Mouse (Mus musculus): ENCODE measurements around the gene Psmd4. TPM values are rescaled to one million over a fixed set of nuclear protein-coding genes. Genes with fewer than 3 reads are reported as not detected.

The Psmd4 gene
- total and polyA plus RNA-seq, 2 experiments from 2014 or later, result 210 to 272 TPM

DNA sequence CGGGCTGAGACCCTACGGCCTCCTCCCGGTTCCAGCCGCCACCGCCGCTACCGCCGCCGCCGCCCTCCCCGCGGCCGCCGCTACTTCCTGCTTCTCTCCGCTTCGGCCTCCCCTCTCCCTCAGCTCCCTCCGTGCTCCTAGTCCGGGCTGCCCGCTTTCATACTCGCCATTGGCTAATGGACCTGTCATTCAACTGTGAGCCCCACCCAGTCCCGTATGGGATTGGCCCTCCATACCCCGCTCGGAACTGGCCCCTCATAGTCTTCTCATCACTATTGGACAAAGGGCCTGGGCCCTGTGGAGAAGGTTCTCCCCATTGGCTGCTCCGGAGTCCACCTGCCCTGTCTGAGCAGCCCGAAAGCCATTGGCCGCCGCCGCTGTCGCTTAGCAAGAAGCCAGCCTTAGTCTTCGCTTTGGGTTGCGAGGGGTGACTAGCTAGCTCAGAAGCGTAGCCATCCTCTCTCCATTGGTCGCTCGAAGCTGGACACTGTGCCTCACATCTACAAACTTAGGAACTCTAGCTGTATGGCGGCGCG is 27.0 kb downstream of the Psmd4 start, which contains the start of gene Zfp687:
Gene Zfp687, minus strand, starts transcription at position 112 of the 536 bp plus-strand sequence.
- peaks cover 7% of the 10 kb centered on the region for H3K4me1 ChIP-seq (ENCODE audit: insufficient read depth, low read length)
- H3K27ac ChIP-seq, result peak within 1 kb of the TSS; percentile 95
- peaks cover 18% of the 10 kb centered on the region for H3K36me3 ChIP-seq (ENCODE audit: insufficient read depth, low read length)
- WGBS, result under 1% methylated on average over 31 of the region's 37 CpGs
- peak within 1 kb of the TSS; percentile 95 for H3K4me2 ChIP-seq (ENCODE audit: low read depth, low read length)
- peak; percentile 99 for DNase-seq (ENCODE audit: low spot score)
- no peaks in the 10 kb centered on the region for H3K27me3 ChIP-seq (ENCODE audit: insufficient read depth, low read length)
- TF ChIP-seq CTCF (IDR thresholded peaks at IDR 0.05; ENCODE audit: low read depth), result no peak
- H3K4me3 ChIP-seq (ENCODE audit: low read length), result peak within 1 kb of the TSS; percentile 83
- H3K9me3 ChIP-seq (ENCODE audit: low read length), result no peaks in the 10 kb centered on the region
- ATAC-seq, result peak; percentile 98
- peak within 1 kb of the TSS; percentile 81 for H3K9ac ChIP-seq (replicated peaks; ENCODE audit: low read length)

DNA sequence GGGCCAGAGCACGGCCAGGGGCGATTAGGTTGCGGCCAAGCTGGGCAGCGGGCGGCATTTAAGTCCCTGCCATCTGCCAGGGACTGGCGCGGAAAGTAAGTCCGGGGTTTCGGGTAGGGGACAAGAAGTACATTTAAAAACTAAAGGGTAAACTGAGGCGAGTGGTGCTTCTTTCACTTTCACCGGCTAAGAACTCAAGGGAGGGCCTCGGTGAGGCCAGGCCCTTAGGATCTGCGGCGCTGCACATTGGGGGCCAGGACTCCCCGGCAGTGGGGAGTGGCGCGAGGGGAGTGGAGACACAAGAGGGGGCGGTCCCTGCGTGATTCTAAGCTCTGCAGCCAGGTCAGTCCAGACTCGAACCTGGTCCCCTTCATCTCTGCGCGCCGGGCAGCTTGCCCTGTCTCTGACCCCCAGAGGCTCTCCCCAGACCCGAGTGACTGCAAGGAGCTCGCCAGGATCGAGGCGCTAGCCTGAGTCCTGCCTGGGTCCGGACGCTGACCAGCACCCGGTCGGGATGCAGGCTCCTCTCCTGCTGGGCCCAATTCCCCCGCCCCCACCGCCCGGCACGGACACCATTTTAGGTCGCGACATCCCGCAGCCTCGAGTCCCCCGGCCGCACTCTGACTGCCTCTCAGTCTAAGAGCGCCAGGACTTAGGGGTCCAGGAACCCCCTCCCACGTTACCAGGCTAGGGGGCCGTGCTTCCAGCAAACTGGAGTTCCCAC is 27.8 kb downstream of the Psmd4 start:
- no peak for TF ChIP-seq CTCF (IDR thresholded peaks at IDR 0.05; ENCODE audit: low read depth)
- Histone ChIP-seq H3K4me3 (ENCODE audit: low read length) (peak overlapping the region; percentile 83), H3K4me2 (ENCODE audit: low read depth, low read length) (peak overlapping the region; percentile 95), H3K27me3 (ENCODE audit: insufficient read depth, low read length) (no peaks in the 10 kb centered on the region), H3K27ac (peak overlapping the region; percentile 95), H3K36me3 (ENCODE audit: insufficient read depth, low read length) (peaks cover 22% of the 10 kb centered on the region), H3K9me3 (ENCODE audit: low read length) (no peaks in the 10 kb centered on the region), H3K9ac (replicated peaks; ENCODE audit: low read length) (peak overlapping the region; percentile 81), H3K4me1 (ENCODE audit: insufficient read depth, low read length) (peaks cover 7% of the 10 kb centered on the region)
- DNase-seq (ENCODE audit: low spot score) (peak; percentile 46), ATAC-seq (peak; percentile 0)
- WGBS, result under 1% methylated on average over 41 of the region's 44 CpGs

DNA sequence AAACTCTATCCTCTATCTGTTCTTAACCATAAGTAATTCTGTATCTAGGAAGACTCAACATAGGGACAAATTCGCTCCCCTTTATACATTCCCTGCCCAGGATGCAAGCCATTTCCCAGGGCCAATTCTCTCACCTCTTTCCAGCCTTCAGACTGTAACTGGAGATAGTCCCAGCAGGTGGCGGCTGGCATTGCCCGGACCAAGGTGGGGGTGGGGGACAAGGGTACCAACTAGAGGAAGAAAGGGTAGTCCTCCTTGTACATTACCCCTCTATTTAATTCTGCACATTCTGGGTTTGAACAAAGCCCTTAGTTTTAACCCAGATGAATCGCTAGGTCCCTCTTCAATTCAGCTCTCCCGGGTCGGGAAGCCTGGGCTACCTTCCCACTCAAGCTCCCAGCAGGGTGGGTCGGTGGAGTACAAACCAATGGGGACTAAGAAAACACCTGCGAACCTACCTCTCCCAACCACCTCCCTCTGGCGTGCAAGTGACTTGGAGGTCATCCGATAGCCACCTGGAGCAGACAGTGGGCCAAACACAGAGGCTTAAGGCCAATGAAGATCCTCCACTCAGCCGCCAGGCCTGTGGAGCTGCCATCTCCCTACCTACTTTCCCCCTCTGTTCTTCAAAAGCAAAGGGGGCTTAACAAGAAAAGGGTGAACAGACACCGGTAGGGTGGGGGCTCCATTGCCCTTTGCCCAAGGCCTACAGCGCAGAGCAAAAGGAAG is 28.6 kb downstream of the Psmd4 start:
- DNase-seq (ENCODE audit: low spot score), result no peak
- H3K4me2 ChIP-seq (ENCODE audit: low read depth, low read length), result peak overlapping the region; percentile 95
- 13% methylated on average over 13 of the region's 13 CpGs for WGBS
- H3K9ac ChIP-seq (replicated peaks; ENCODE audit: low read length), result peak overlapping the region; percentile 81
- peak overlapping the region; percentile 83 for H3K4me3 ChIP-seq (ENCODE audit: low read length)
- no peaks in the 10 kb centered on the region for H3K9me3 ChIP-seq (ENCODE audit: low read length)
- H3K27ac ChIP-seq, result peak overlapping the region; percentile 95
- TF ChIP-seq CTCF (IDR thresholded peaks at IDR 0.05; ENCODE audit: low read depth), result 0 out of 2 replicates have a peak, but pooled peaks have one; percentile 24
- H3K4me1 ChIP-seq (ENCODE audit: insufficient read depth, low read length), result peaks cover 7% of the 10 kb centered on the region
- no peak for ATAC-seq
- no peaks in the 10 kb centered on the region for H3K27me3 ChIP-seq (ENCODE audit: insufficient read depth, low read length)
- H3K36me3 ChIP-seq (ENCODE audit: insufficient read depth, low read length), result peaks cover 27% of the 10 kb centered on the region

DNA sequence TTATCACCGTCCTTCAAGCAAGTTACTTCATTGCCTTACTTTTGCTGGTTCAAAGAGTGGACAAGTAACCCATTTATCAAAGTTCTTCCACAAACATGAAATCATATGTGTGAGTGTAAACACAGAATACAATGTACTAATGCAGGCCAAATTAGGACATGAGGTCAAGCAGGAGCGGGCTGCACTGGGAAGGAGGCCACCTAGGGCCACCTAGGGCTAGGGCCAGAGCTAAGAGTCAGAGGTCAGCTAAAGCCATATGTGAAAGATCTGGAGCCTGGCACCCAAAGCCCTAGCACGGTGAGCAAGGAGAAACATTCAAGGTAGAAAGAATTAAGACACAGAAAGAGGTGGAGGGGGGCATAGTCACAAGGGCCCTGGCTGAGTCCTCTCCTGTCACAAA is 29.4 kb downstream of the Psmd4 start:
- 85% methylated on average over 3 of the region's 3 CpGs for WGBS
- ATAC-seq (no peak), DNase-seq (ENCODE audit: low spot score) (no peak)
- Histone ChIP-seq H3K9ac (replicated peaks; ENCODE audit: low read length) (no peak overlapping the region), H3K36me3 (ENCODE audit: insufficient read depth, low read length) (peaks cover 33% of the 10 kb centered on the region), H3K27me3 (ENCODE audit: insufficient read depth, low read length) (no peaks in the 10 kb centered on the region), H3K4me3 (ENCODE audit: low read length) (no peak overlapping the region), H3K27ac (no peak overlapping the region), H3K9me3 (ENCODE audit: low read length) (no peaks in the 10 kb centered on the region), H3K4me2 (ENCODE audit: low read depth, low read length) (peak overlapping the region; percentile 95; the same call in 1 of the 2 replicates), H3K4me1 (ENCODE audit: insufficient read depth, low read length) (peaks cover 7% of the 10 kb centered on the region)
- no peak for TF ChIP-seq CTCF (IDR thresholded peaks at IDR 0.05; ENCODE audit: low read depth)

DNA sequence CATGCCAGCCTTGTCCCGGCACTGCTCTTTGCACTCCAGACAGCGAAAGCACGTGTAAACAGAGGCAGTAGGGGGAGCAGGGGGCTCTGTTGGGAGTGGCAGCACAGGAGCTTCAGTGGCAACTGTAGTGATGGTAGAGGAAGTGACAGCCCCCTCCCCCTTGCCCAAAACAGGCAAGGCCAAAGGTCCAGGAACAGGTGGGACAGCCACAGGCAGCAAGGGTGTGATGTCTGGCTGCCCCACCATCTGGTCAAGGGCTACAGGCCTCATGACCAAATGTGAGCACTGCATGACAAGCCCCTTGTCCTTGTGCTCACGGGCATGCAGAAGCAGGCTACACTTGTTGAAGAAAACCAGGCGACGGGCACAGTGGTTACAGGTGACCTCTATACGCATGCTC is 32.0 kb downstream of the Psmd4 start:
- ATAC-seq (no peak), DNase-seq (ENCODE audit: low spot score) (no peak)
- Histone ChIP-seq H3K36me3 (ENCODE audit: insufficient read depth, low read length) (peaks cover 58% of the 10 kb centered on the region), H3K4me3 (ENCODE audit: low read length) (no peak overlapping the region), H3K4me2 (ENCODE audit: low read depth, low read length) (no peak overlapping the region), H3K27ac (no peak overlapping the region), H3K27me3 (ENCODE audit: insufficient read depth, low read length) (no peaks in the 10 kb centered on the region), H3K9ac (replicated peaks; ENCODE audit: low read length) (no peak overlapping the region), H3K4me1 (ENCODE audit: insufficient read depth, low read length) (peaks cover 7% of the 10 kb centered on the region), H3K9me3 (ENCODE audit: low read length) (no peaks in the 10 kb centered on the region)
- 82% methylated on average over 7 of the region's 7 CpGs for WGBS
- TF ChIP-seq CTCF (IDR thresholded peaks at IDR 0.05; ENCODE audit: low read depth), result no peak

DNA sequence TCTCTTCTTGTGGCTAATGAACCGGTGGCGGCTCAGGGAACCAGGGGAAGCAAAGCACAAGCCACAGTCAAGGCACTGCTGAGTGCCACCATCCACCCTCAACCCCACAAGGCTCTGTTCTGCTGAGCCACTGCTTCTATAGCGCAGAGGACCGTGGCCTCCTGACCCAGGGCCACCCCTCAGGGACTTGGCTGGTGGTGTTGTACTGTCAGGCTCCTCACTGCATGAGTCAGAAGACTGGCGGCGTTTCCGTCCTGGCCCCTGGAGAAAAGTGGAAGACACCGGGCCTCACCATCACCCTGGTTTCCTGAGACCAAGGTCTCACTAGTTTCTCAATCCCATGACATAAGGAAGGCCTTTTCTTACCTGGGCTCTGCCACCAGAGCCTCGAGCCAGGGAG is 34.7 kb downstream of the Psmd4 start:
- Histone ChIP-seq H3K9me3 (ENCODE audit: low read length) (no peaks in the 10 kb centered on the region), H3K9ac (replicated peaks; ENCODE audit: low read length) (no peak overlapping the region), H3K27ac (0 out of 2 replicates have a peak overlapping the region, but pooled peaks have one; percentile 20), H3K36me3 (ENCODE audit: insufficient read depth, low read length) (peaks cover 75% of the 10 kb centered on the region), H3K4me3 (ENCODE audit: low read length) (no peak overlapping the region), H3K27me3 (ENCODE audit: insufficient read depth, low read length) (no peaks in the 10 kb centered on the region), H3K4me1 (ENCODE audit: insufficient read depth, low read length) (no peaks in the 10 kb centered on the region), H3K4me2 (ENCODE audit: low read depth, low read length) (no peak overlapping the region)
- 85% methylated on average over 9 of the region's 9 CpGs for WGBS
- ATAC-seq (no peak), DNase-seq (ENCODE audit: low spot score) (no peak)
- no peak for TF ChIP-seq CTCF (IDR thresholded peaks at IDR 0.05; ENCODE audit: low read depth)

All from hindbrain, postnatal 0 days (tissue).